Mouse (Mus musculus): ENCODE data around the gene Pcgf2. TPM values are rescaled to one million over a fixed set of nuclear protein-coding genes. Genes with fewer than 3 reads are reported as not detected.
A peak's percentile ranks its signal among the peaks of the same experiment; 100 is the strongest.

Pcgf2 gene
- total and polyA plus RNA-seq, 2 experiments from 2014 or later = 16.7 to 19.6 TPM

GRCm38 (mm10) chr11:97700746-97701580 is 666 bp upstream of the Pcgf2 start:
- no peak for TF ChIP-seq CTCF (IDR thresholded peaks at IDR 0.05)
- Histone ChIP-seq H3K27me3 (ENCODE audit: insufficient read depth, low read length) (no peaks in the 10 kb centered on the region), H3K4me1 (ENCODE audit: insufficient read depth, low read length) (peaks cover 23% of the 10 kb centered on the region), H3K36me3 (ENCODE audit: insufficient read depth, low read length) (peaks cover under 1% of the 10 kb centered on the region; the same call in 1 of the 2 replicates), H3K4me2 (ENCODE audit: low read depth, low read length, poor library complexity, severe bottlenecking) (peak overlapping the region; percentile 83), H3K9me3 (ENCODE audit: low read length) (no peaks in the 10 kb centered on the region), H3K4me3 (ENCODE audit: low read depth, low read length) (peak overlapping the region; percentile 83), H3K9ac (replicated peaks; ENCODE audit: low read length, poor library complexity, severe bottlenecking) (peak overlapping the region; percentile 98), H3K27ac (ENCODE audit: low read depth, low read length) (peak overlapping the region; percentile 98)
- DNase-seq (ENCODE audit: low spot score) (peak; percentile 44), ATAC-seq (ENCODE audit: low FRiP score) (no peak)
- 18% methylated on average over 30 of the region's 30 CpGs for WGBS

GRCm38 (mm10) chr11:97699626-97700002 is 683 bp downstream of the Pcgf2 start:
- ATAC-seq (ENCODE audit: low FRiP score) = peak; percentile 15; the same call in 1 of the 2 replicates
- Histone ChIP-seq H3K4me1 (ENCODE audit: insufficient read depth, low read length) (peaks cover 36% of the 10 kb centered on the region), H3K27me3 (ENCODE audit: insufficient read depth, low read length) (no peaks in the 10 kb centered on the region)

GRCm38 (mm10) chr11:97698741-97699611 is 1.3 kb downstream of the Pcgf2 start:
- DNase-seq (ENCODE audit: low spot score) = peak; percentile 74
- no peak for ATAC-seq (ENCODE audit: low FRiP score)
- Histone ChIP-seq H3K4me1 (ENCODE audit: insufficient read depth, low read length) (peaks cover 34% of the 10 kb centered on the region), H3K4me2 (ENCODE audit: low read depth, low read length, poor library complexity, severe bottlenecking) (peak overlapping the region; percentile 83), H3K4me3 (ENCODE audit: low read depth, low read length) (peak overlapping the region; percentile 83), H3K27me3 (ENCODE audit: insufficient read depth, low read length) (no peaks in the 10 kb centered on the region), H3K36me3 (ENCODE audit: insufficient read depth, low read length) (no peaks in the 10 kb centered on the region), H3K27ac (ENCODE audit: low read depth, low read length) (peak overlapping the region; percentile 98), H3K9ac (replicated peaks; ENCODE audit: low read length, poor library complexity, severe bottlenecking) (peak overlapping the region; percentile 98), H3K9me3 (ENCODE audit: low read length) (no peaks in the 10 kb centered on the region)
- peak; percentile 60 for TF ChIP-seq CTCF (IDR thresholded peaks at IDR 0.05)
- WGBS = under 1% methylated on average over 47 of the region's 63 CpGs

More at GRCm38 (mm10) chr11:97699626-97700002, 683 bp downstream of the Pcgf2 start:
- peak overlapping the region; percentile 83 for H3K4me2 ChIP-seq (ENCODE audit: low read depth, low read length, poor library complexity, severe bottlenecking)
- WGBS = 0% methylated on average over 6 of the region's 9 CpGs
- H3K9me3 ChIP-seq (ENCODE audit: low read length) = no peaks in the 10 kb centered on the region
- H3K27ac ChIP-seq (ENCODE audit: low read depth, low read length) = peak overlapping the region; percentile 98
- TF ChIP-seq CTCF (IDR thresholded peaks at IDR 0.05) = no peak
- H3K4me3 ChIP-seq (ENCODE audit: low read depth, low read length) = peak overlapping the region; percentile 83
- H3K9ac ChIP-seq (replicated peaks; ENCODE audit: low read length, poor library complexity, severe bottlenecking) = peak overlapping the region; percentile 98
- no peaks in the 10 kb centered on the region for H3K36me3 ChIP-seq (ENCODE audit: insufficient read depth, low read length)
- peak; percentile 97 for DNase-seq (ENCODE audit: low spot score)

- H3K9me3 ChIP-seq (ENCODE audit: low read length) = no peaks in the 10 kb centered on the region
- H3K4me3 ChIP-seq (ENCODE audit: low read depth, low read length) = peak overlapping the region; percentile 83
- ATAC-seq (ENCODE audit: low FRiP score) = no peak
- DNase-seq (ENCODE audit: low spot score) = peak; percentile 54
- H3K36me3 ChIP-seq (ENCODE audit: insufficient read depth, low read length) = no peaks in the 10 kb centered on the region
- WGBS = 0% methylated on average over 14 of the region's 14 CpGs
- no peaks in the 10 kb centered on the region for H3K27me3 ChIP-seq (ENCODE audit: insufficient read depth, low read length)
- H3K4me2 ChIP-seq (ENCODE audit: low read depth, low read length, poor library complexity, severe bottlenecking) = peak overlapping the region; percentile 83
- no peak for TF ChIP-seq CTCF (IDR thresholded peaks at IDR 0.05)
- H3K27ac ChIP-seq (ENCODE audit: low read depth, low read length) = peak overlapping the region; percentile 98
- H3K9ac ChIP-seq (replicated peaks; ENCODE audit: low read length, poor library complexity, severe bottlenecking) = peak overlapping the region; percentile 98
- H3K4me1 ChIP-seq (ENCODE audit: insufficient read depth, low read length) = peaks cover 34% of the 10 kb centered on the region
Observed at GRCm38 (mm10) chr11:97697891-97698529, 2.3 kb downstream of the Pcgf2 start.

- H3K27ac ChIP-seq (ENCODE audit: low read depth, low read length) = peak overlapping the region; percentile 98
- H3K4me1 ChIP-seq (ENCODE audit: insufficient read depth, low read length) = peaks cover 34% of the 10 kb centered on the region
- no peak for ATAC-seq (ENCODE audit: low FRiP score)
- WGBS = 51% methylated on average over 11 of the region's 11 CpGs
- no peak for DNase-seq (ENCODE audit: low spot score)
- TF ChIP-seq CTCF (IDR thresholded peaks at IDR 0.05) = no peak
- H3K9me3 ChIP-seq (ENCODE audit: low read length) = no peaks in the 10 kb centered on the region
- no peaks in the 10 kb centered on the region for H3K27me3 ChIP-seq (ENCODE audit: insufficient read depth, low read length)
- peak overlapping the region; percentile 83 for H3K4me2 ChIP-seq (ENCODE audit: low read depth, low read length, poor library complexity, severe bottlenecking)
- peak overlapping the region; percentile 83 for H3K4me3 ChIP-seq (ENCODE audit: low read depth, low read length)
- H3K36me3 ChIP-seq (ENCODE audit: insufficient read depth, low read length) = peaks cover 3% of the 10 kb centered on the region; the same call in 1 of the 2 replicates
- H3K9ac ChIP-seq (replicated peaks; ENCODE audit: low read length, poor library complexity, severe bottlenecking) = peak overlapping the region; percentile 98
Observed at GRCm38 (mm10) chr11:97697199-97697890, 3.0 kb downstream of the Pcgf2 start.

Measured in midbrain, postnatal 0 days (tissue).